Mouse (Mus musculus) mesoderm, embryonic 11.5 days (tissue): ENCODE data around the gene Magea2.
"Not testable (repeated sequence)": the region's sequence is repeated elsewhere in the genome, so short reads cannot be mapped to it uniquely, and the experiment has no call there.

Experiments used
- DNase-seq: peaks from one replicate; pipeline ENCODE4 v3.0.0-alpha.2; 2012; ENCODE audit warnings: low read depth, low spot score

The Magea2 gene

GRCm38 (mm10) chrX:155093566-155093965 is at the start of gene Magea2:
Gene Magea2, minus strand, starts transcription at chrX:155093666.
- not testable (repeated sequence) for DNase-seq

- DNase-seq = not testable (repeated sequence)
Observed at GRCm38 (mm10) chrX:155128312-155128711, 34.8 kb upstream of the Magea2 start, which contains the start of gene Cldn34b2. Gene Cldn34b2, minus strand, starts transcription at chrX:155128412.

DNA sequence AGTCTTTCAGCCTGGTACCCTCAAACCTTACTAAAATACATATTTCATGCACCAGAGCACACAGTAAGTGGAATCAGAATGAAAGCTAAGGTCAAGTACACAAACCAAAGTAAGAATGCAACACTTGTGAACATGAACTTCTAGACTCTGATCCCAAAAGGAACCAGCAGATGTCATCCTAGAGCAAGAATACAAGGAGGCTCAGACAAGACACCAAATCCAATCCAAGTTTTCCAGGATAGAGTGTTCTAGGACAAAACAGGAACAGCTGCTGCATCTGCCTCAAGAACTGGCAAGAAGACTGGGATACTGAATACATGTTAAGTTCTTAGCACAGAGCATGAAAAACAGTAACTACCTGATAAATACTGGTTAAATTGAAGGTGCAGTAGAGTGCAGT is 4.6 kb upstream of the Magea2 start:
- DNase-seq = peak; percentile 6

DNA sequence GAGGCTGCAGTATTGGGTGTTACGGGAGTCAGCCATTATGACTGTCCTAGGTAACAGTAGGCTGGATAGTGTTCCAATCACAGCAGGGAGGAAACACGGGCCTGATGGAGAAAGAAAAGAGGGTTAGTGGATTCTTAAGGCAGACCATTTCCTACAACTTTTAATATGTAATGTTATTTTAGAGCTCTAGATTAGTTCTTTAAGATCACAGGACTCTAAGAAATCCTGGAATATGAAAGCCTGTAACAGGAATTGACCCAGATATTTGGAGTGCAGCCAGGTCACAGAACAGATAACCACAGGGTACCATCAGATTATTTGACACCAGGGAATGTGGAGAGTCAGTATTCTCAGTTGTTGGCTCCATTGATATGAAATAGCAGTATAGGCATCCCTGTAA is 3.8 kb downstream of the Magea2 start, which contains the start of gene Magea1:
TSS of gene Magea1 (minus strand) at position 101 of the 400 bp plus-strand sequence.
- DNase-seq = not testable (repeated sequence)

GRCm38 (mm10) chrX:155063045-155063444 is 30.4 kb downstream of the Magea2 start, which contains the start of gene Magea5:
Gene Magea5, minus strand, starts transcription at chrX:155063145.
- DNase-seq = not testable (repeated sequence)

GRCm38 (mm10) chrX:154995750-154996149 is 97.7 kb downstream of the Magea2 start, which contains the start of gene Magea8:
Gene Magea8, minus strand, starts transcription at chrX:154995850.
- DNase-seq = not testable (repeated sequence)
